Mouse (Mus musculus) gastrocnemius, postnatal 36 days (tissue): ENCODE measurements around the gene Ints11. TPM values are rescaled to one million over a fixed set of nuclear protein-coding genes. Genes with fewer than 3 reads are reported as not detected.

Source experiments
- DNase-seq, 2 experiments: peaks; one replicate each; pipeline ENCODE4 v3.0.0; 2022
- intact Hi-C: fragments of 180-260 bp; cut with DNase I; formaldehyde crosslinking; loops from one replicate; pipeline ENCODE4 v1.15.1; 2025
- total RNA-seq, 2 experiments: library from RNA; stranded (reverse); gene quantifications; 2 replicates each; pipeline ENCODE4 v1.2.3; 2021

Ints11 gene
- total RNA-seq, 2 experiments from 2014 or later: 11.9 to 15.4 TPM

DNA sequence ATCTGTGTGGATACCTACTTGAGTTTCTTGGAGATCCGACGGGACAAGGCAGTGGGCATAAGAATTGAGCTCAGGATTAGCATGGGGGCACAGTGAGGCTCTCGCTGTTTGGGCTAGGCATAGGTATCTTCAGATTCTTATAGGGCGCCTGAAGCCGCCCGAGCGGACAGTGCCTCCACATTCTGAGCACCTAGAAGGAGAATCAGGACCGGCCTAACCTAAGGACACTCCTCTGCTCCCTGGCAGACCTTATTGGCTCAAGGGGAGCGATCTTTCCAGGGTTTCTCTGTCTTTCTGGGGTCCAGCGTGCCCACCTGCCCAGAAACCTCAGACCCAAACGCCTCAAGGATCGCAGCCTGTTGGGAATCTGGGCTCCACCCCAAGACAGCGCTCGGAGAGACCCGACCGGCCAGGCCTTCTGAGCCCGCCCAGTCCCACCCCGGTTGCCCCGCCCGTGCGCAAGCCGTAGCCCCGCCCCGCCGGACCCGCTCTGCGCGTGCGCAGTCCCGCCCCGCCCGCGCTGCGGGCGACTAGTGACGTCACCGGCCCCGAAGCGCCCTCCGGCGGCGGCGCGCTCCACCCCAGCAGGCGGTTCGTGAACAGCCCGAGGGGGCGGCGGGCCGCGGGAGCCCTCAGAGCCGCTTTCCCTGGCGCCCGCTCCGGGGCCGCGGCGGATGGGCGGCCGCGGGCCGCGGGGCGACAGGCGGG lies 22.3 kb upstream of the Ints11 start, which contains the start of gene Dvl1:
TSS of gene Dvl1 (plus strand) at position 532 of the 708 bp plus-strand sequence.
- intact Hi-C loops: no loop called here
- DNase-seq: peak; percentile 92 to 95

DNA sequence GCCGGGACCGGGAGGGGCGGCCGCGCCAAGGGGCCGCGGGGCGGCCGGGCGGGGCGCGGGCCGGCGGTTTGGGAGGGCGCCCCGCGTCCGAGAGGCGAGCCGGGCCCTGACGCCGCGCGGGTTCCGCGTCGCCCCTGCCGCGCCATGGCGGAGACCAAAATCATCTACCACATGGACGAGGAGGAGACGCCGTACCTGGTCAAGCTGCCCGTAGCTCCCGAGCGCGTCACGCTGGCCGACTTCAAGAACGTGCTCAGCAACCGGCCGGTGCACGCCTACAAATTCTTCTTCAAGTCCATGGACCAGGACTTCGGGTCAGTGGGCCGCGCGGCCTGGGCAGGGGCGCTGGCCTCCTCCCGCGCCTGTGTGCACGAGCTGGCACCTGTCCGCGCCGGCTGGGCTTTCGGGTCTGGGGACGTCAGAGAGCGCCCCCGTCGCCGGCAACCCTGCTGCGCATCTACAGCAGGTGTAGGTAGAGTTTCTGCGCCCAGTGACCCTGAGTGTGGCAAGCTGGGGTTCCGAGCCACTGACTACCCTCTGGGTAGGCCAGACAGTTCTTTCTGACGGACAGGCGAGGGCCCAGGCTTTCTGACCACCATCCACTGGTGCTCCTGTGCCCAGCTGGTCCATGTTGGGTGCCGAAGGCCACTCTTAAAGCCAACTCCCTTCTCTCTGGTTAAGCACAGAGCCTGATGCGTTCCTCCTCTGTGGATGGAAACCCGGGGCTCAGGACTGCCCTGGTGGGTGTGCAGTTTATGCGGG lies 21.6 kb upstream of the Ints11 start:
- DNase-seq: peak in 1 of 2 experiments; percentile 39
- intact Hi-C loops: no loop called here

DNA sequence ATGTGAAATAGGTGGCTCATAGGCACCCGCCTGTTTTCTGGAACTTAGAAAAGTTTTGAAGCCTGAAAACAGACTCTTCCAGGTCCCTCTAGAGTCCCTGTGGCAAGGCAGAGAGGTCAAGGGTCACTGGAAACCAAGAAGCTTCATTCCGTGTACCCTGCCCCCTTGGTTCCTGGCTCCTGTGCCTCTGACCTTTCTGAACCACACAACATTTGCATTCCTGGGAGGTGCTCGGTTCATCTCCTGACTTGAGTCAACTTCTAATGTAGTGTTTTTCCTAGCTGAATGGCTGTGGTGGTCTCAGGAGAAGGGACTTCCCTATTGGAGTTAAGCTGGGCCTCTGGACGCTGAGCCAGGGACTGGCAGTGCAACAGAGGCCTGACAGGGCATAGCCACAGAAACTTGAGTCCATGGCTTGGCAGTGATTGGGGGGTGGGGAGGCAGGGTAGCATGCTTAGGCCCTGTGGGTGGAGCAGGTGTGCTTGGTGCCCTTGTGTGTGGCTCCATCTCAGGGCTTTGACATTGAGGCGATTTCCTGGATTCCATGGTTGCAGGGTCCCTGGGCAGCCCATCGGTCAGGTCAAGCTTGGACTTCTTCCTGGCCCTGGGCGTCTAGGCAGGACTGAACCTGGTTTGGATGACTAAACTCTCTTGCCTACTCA lies 20.8 kb upstream of the Ints11 start:
- intact Hi-C loops: no loop called here
- peak in 1 of 2 experiments; percentile 39 for DNase-seq

DNA sequence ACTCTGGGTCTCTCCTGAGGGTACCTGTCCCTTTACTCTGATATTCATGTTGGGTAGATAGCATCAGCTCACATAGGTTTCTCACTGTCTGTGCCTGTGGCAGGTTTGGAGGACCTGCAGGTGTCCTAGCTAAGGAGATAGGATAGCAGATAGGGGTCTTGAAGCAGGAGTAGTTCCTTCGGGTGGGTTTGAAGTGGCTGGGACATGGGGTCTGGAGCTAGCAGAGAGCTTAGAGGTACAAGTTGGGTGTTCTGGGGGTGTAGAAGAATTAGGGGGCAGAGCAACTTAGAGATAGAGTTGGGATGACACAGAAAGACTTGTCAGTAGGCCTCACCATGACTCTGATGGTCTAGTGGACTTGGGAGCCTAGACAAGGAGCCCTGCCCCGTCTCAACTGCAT lies 20.0 kb upstream of the Ints11 start:
- intact Hi-C loops: no loop called here
- no peak for DNase-seq

DNA sequence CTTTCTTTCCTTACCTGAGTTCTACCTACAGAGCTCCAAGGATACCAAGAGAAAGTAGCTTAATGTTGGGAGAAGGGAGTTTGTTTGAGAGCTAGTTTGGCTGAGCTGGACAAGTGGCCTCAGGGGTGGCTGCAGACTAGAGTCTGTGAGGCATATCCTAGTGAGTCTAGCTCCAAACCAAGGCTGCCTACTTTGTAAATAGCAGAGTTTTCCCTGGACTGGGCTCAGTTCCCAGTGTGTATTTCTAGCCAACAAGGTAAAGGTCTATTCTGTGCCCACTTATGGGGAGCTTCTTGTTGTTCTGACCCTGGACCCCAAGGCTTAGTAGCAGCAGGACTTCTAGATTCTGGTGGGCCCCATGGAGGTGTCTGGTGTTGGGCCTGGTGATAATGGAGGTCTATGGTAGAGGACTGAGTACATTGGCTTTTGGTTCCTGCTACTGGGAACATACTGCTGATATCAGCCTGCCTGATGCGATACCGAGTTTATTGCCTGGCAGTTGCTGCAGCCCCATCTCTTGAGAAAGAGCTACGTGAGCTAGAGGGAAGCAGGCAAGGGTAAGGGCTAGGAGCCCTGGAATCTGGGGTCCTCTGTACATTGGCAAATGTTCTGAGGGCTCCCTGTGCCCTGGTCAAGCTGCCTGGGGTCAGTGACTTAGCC lies 19.4 kb upstream of the Ints11 start:
- intact Hi-C loops: no loop called here

DNA sequence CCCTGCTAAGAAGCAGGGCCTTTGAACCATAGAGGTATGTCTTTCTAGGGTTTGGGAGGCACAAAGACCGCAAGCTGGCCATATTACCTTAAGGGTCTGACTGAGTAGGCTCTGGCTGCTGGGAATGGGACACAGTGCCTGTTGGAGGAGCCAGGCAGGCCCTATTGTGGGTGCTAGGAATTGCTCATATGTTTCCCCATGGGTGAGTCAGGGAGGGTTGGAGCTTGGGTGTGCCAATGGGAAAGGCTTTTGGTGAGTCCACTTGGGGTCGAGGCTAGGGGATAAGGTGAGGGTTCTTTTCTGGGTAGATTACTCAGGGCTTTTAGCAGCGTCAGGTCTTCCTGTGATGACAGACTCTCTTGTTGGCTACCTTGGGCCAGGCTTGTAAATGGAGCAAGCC lies 18.0 kb upstream of the Ints11 start:
- intact Hi-C loops: no loop called here

More for the DNA sequence above, 19.4 kb upstream of the Ints11 start:
- DNase-seq: no peak

DNA sequence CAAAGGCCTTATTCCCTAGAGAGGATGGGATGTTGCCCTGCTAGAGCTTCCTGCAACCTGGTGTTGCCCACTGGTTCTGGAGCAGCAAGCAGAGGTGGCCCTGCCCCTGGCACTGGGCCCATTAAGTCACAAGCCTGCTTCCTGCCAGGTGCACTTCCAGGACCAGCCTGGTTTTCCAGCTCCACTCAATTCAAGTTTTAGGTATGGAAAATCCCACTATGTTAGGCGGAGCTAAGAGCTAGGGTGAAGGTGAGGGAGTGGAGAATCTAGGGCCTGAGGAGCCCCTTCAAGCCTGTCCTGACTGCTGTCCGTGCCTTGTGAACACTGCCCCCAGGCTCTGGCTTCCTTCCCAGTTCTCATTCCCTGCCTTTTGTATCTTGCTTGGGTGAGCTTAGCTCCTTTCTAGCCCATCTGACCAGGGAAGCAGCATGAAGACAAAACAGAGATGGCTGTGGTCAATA lies 17.4 kb upstream of the Ints11 start:
- intact Hi-C loops: no loop called here
- no peak for DNase-seq

More for the DNA sequence above, 18.0 kb upstream of the Ints11 start:
- DNase-seq: no peak

DNA sequence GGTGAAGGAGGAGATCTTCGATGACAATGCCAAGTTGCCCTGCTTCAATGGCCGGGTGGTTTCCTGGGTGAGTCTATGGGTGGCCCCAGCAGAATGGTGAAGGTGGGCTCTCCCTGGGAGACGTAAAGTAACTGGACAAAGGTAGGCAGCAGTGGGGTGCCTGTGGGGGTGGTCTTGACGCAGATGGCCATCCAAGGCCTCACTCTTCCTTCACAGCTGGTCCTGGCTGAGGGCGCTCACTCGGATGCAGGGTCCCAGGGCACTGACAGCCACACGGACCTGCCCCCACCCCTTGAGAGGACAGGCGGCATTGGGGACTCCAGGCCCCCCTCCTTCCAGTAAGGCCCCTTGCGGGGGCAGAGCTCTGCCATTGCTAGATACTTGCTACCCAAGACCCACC lies 15.9 kb upstream of the Ints11 start:
- DNase-seq: no peak
- intact Hi-C loops: no loop called here

DNA sequence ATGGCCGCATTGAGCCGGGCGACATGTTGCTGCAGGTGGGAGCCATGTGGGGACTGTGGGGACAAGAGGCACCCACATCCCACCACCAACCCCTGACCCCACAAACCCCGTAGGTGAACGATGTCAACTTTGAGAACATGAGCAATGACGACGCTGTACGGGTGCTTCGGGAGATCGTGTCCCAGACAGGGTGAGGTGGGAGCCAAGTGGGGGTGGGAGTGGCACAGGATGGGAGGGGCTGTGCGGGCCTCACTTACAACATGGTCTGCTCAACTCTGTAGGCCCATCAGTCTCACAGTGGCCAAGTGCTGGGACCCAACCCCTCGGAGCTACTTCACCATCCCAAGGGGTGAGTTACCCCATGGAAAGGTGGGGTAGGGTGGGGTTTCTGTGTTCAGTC lies 14.4 kb upstream of the Ints11 start:
- intact Hi-C loops: no loop called here
- DNase-seq: no peak

DNA sequence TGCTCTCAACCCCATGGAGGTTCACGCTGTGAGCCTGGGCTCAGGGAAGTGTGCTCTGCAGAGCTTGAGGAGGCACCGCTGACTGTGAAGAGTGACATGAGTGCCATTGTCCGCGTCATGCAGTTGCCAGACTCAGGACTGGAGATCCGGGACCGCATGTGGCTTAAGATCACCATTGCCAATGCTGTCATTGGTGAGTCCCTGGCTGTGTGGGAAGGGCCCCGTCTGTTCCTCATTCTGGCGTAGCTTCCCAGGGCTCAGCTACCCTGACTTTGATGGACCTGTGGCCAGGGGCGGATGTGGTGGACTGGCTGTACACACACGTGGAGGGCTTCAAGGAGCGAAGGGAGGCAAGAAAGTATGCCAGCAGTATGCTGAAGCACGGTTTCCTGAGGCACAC lies 13.3 kb upstream of the Ints11 start:
- DNase-seq: peak in 1 of 2 experiments; percentile 9
- intact Hi-C loops: no loop called here

DNA sequence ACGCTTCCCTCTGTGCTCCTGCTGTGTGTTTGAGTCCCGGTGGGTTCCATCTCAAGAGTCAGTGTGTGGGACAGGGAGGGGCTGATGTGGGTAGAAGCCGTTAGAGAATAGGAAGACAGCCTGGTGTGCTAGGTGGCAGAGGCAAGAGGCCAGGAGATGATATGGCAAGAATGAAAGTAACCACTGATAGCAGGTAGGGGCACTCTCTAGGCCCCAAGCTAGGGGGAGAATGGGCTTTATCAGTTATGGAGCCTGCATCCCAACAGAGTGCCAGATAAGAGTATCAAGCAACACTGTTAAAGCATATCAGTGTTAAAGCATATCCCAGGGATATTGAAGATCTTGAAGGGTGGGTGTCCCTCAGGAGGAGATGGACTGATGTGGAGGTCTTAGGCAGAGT lies 12.5 kb upstream of the Ints11 start:
- intact Hi-C loops: no loop called here
- no peak for DNase-seq

DNA sequence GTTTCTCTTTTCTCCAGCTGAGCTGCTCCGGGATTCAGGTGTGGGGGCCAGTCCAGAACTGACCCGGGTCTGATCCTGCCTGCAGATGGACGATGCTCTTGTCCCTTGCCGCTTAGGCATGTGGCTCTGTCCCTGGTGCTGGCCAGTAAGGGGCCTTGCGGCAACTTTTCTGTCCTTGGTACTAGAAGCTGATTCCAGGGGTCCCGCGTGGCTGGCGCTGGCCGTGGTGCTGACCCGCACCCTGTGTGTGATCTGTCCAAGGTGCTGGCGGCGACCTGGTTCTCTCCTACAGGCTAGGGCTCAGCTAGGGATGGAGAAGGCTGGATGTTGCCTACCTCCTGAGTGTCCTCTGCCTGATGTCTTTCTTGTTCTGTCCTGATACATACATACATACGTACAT lies 10.0 kb upstream of the Ints11 start:
- peak in 1 of 2 experiments; percentile 19 for DNase-seq

DNA sequence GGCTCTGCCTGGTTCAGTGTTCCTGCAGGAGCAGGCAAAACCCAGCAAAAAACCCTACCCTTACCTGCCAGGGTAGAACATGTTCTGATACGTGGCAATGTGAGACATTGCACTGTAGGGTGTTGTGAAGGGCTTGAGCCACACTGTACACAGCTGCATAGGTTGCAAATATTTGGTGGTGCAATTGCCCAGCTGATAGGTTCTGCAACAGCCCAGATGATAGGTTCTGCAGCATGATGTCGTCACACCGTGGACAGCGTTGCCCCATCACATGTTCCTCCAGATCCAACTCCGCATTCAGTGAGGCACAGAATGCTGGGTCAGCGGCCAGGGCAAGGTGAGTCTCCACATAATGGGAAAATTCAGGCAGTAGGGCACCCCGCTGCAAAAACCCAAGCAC lies 7.6 kb upstream of the Ints11 start:
- DNase-seq: no peak
- intact Hi-C loops: no loop called here

More for the DNA sequence above, 10.0 kb upstream of the Ints11 start:
- intact Hi-C loops: no loop called here

DNA sequence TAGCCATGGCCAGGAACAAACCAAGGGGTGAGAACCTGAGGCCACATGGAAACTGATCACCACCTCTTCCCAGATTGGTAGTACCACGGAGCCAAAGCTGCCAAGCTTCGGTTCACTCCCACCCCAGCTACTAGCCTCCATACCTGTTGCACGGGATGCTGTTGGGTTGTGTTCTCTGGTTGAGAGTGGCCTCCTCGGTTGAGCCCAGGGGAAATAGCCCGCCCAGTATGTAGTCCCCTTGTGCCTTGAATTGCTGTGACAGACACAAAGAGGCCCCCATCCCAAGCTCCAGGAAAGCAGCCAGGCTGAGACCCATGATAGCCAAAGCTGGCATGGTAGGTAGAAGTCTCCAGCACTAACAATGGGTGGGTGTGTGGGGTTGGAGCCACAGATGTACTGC lies 6.3 kb upstream of the Ints11 start, which contains the start of gene Tas1r3:
TSS of gene Tas1r3 (minus strand) at position 362 of the 400 bp plus-strand sequence.
- intact Hi-C loops: no loop called here
- DNase-seq: no peak

DNA sequence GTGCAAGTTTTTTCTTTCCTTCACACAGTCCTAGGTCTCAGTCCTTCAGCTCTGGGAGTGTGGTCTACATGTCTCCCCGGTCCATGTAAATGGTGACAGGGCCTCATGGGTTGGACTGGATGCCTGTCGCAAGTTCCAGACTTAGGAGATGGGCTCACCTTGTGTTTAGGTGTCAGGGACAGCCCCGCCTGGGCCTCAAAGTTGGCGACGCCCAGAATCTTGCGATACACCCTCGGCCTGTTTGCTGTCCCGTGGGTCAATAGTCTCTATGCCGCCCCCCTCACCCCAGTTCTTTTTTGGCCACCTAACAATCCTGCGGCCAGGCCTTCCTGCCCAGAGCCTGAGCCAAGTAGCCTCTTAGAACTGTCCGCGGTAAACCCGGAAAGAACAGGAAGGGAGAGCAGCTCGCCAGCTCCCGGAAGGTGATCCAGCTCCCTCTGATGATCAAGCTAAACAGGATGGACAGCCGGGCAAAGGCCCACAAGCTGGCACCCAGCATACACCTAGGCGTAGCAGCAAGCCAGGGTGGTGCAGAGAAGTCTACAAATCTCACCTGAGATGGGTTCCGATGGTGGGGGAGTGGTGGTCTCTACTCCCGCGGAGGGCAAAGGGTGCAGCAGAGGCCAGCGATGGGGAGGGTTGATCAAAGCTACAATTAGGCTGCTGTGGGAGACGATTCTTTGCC lies 590 bp upstream of the Ints11 start:
- intact Hi-C loops: no loop called here
- no peak for DNase-seq

DNA sequence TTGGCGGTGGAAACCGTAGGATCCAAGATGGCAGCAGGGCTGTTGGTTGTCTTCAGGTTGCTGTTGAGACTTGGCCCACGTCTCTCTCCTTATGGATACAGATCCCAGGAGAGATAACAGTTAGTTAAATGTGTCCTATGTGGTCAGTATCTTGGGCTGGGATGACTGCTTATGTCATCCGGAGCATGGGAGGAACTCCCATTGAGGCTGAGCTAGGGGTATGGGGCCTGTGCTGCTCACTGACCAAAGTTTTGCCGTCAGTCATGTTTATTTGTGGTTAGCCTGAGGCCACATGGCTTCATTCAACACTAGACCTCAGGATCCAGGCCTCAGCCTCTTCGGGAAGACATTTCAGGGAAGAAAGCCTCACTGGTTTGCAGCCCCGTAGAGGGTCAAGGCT lies 2.1 kb downstream of the Ints11 start:
- DNase-seq: no peak
- intact Hi-C loops: no loop called here

DNA sequence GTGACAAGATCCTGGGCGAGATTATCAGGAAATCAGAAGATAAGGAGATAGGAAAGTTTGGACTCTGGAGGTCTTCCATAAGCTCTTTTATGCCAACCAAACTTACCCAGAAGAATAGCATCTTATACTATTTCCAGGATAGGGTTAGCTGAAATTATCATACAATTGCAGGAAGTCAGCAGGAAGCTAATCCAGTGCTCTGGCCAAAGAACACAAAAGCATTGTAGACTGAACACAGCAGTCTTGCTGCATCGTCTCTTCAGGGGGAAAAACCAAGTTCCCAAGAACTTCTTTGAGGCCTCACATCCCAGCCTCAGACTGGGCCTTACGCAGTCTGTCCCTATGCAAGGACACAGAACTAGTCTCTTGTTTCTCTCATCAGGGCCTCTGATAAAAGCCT lies 14.2 kb downstream of the Ints11 start:
- intact Hi-C loops: no loop called here
- DNase-seq: no peak

DNA sequence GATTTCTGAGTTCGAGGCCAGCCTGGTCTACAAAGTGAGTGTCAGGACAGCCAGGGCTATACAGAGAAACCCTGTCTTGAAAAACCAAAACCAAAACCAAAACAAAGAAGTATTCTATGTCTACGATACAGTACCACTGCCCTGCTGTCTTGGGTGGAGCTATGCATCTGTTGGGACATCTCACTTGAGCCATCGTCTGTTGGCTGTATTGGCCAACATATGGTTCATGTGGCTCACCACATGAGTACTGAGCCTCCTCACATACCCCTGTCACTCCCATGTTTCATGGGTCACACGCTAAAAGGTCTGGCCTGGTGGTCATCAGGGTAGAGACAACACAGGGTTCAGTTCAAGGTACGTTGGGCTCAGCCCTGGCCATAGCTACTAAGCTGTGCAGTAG lies 17.0 kb downstream of the Ints11 start:
- no peak for DNase-seq
- intact Hi-C loops: no loop called here

DNA sequence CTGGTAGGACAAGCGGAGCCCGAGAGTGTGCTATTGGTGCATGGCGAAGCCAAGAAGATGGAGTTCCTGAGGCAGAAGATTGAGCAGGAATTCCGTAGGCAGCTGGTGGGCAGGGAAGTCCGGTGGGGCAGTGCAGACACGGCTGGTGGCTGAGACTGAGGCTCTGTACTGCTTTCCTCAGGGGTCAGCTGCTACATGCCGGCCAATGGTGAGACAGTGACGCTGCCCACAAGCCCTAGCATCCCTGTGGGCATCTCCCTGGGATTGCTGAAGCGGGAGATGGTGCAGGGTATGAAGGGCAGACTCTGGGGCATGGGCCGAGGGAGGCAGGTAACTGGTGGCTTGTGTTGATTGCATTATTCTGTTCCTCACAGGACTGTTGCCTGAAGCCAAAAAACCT lies 18.3 kb downstream of the Ints11 start:
- DNase-seq: no peak
- intact Hi-C loops: no loop called here

DNA sequence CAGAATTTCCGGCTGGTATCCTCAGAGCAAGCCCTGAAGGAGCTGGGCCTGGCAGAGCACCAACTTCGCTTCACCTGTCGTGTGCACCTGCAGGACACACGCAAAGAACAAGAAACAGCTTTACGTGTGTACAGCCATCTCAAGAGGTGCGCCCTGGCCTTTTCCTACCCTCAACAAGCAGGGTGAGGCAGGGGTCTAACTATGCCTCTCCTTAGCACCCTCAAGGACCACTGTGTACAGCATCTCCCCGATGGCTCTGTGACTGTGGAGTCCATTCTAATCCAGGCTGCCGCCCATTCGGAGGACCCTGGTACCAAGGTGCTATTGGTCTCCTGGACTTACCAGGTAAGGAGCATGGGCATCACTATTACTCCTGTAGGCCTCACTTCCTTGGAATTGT lies 18.8 kb downstream of the Ints11 start:
- DNase-seq: no peak
- intact Hi-C loops: no loop called here
